Mouse (Mus musculus) G1E (cell line): ENCODE data around the gene Acot7.

Experiments used
- CTCF ChIP-seq: IDR thresholded peaks from 2 replicates; pipeline ENCODE4 v1.5.1; 2012; ENCODE audit warnings: low read depth, low read length, inconsistent platforms, mixed read lengths
- GATA1 ChIP-seq: IDR thresholded peaks from 2 replicates; pipeline ENCODE4 v1.6.1; 2012; ENCODE audit warnings: borderline replicate concordance, low read length, inconsistent platforms, mixed read lengths

DNA sequence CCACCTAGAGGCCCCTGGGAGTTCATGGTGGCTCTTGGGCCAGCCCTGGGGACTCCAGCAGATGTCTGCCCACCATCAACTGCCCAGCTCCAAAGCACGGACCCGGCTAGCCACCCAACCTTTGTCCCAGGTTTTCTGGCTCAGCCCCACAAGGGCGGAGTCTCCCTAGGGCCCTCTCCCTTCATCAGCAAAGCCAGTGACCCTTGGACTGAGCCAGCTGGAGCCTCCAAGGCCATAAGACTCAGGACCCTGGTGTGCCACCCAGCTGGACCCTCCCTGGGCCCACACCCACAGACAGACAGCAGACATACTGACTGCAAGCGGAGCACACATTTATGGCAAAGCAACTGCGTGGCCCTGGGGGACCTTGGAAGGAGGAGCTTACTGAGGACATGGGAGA lies 49.1 kb upstream of the Acot7 start:
- no peak for TF ChIP-seq CTCF
- TF ChIP-seq GATA1, result no peak
